Mouse (Mus musculus) urinary bladder, postnatal 36 days (tissue): ENCODE data around the gene C530008M17Rik.

ENCODE experiments used
- DNase-seq, 2 experiments: peaks; one replicate each; pipeline ENCODE4 v3.0.0; 2022; ENCODE audit warnings: low spot score in 2 of 2, mixed read lengths in 1 of 2

The C530008M17Rik gene

DNA sequence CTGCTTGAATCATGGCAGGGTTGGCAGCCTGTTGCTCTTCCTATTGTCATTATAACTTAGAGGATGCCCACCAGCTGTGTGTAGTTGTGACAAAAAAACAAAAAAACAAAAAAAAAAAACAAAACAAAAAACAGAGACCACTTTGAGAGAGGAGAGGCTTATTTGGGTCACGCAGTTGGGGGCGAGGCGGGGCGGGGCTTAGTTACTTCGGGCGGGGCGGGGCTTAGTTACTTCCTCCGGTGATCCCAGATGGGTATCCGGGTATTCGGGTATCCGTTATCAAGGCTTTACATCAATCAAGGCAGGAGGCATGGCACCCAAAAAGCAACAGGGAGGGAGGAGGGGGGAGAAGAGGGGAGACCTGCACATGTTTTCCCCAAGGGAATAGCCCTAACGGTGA is 46.3 kb downstream of the C530008M17Rik start:
- DNase-seq: no peak

DNA sequence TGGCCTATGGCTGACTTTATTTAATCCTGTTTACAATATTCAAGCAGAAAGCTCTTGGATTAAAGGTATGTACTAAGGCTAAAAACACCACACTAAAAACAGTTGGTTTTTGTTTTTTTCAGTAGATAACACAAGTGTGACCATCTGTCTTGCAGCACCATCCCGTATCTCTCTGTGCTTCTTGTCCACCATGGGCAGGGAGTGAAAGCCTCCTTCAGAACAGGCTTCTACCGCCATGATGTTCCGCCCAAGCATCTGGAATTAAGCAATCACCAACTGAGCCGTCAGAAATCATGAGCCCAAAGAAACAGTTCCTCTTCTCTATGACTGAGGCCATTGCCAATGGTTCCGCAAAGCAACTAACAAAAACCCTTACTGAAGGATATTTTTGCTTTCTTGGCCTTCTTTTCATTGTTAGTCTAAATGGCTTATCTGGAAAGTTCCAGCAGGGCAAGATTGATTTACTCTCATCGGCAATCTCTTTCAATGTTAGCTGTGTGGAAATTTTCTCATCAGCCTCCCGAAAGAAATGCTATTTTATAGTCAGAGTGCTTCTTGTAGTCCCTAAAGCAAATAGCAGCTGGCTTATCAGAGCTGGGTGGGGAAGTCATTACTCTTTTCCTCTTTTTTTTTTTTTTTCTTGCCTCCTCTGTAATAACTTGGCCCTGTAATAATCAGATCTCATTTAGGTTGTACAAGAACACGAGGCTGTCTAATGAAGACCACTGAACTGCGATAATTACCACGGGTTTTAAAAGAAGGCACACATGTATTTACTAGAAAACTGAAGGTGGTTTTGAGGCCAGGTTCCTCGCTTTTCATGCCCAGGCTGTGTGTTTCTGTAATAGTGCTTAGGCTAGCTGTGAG is 49.2 kb downstream of the C530008M17Rik start:
- DNase-seq: no peak

DNA sequence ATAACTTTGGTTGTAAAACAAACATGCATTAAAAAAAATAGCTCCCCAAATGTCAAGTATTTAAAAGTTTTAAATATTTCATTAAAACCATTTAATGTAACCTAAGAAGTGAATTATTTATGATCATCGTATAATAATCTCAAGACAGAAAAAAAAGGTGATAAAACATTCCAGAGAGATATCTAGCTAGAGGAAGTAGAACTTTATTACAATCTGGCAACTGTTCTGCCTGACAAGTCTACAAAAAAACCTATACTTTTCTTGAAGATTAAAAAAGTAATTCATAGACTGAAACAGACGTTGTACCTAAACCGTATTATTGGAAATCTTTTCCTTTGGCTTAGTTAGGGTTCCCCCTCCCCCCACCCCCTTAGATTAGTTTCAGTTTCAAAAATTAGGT is 50.8 kb downstream of the C530008M17Rik start:
- DNase-seq: no peak

DNA sequence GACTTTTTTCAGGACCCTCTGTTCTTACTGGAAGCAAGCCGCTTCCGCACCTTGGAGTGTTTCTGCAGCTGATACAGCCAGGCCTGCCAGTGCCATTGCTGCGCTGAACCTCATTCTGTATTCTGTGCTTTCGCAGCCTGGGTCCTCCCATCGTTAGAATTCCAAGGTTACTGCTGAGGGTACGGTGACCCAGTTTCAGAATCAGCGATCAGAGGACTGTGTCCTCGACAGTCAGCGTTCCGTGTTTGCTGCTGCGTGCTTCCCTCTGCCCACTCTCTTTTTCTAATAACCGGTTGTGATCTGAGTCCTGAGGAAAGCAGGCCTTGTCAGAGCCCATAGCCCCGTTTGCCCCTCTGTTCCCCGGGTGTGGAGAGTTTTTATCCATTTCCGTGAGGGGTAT is 51.7 kb downstream of the C530008M17Rik start:
- DNase-seq: no peak

DNA sequence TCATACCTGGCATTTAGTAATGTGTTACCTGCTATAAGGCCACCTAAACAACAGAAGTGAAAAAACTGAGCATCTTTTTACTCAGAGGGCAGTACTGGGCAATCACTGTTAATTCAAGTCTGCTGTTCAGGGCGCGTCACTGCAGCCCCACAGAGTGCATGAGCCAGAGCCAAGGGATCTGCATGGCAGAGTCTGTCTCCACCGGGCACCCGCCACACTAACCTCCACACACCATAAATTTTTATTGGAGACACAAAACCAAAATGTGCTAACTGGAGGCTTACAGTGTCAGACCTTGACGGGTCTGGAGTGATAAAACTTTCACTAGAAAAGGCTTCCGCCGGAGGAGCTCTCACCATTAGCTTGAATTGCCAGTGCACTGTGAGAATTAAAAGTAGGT is 57.4 kb downstream of the C530008M17Rik start:
- DNase-seq: no peak

DNA sequence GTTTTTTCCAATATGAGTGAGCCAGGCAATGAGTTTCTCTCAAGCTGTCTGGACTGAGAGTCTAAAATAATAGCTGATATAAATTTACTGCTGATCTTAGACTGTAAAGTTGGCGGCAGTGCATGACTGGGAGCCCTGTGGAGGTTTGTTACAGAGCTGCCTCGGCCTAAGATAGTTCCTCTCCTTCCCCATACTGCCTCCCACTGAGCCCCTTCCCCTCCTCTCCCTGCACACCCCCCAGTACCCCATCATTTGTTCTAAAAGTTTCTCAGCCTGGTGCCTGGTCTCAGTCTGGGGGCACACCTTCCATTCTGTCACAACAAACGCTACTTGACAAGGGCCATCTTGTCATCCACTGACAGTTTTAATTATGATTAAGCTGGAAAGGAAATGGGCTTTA is 63.6 kb downstream of the C530008M17Rik start:
- no peak for DNase-seq

DNA sequence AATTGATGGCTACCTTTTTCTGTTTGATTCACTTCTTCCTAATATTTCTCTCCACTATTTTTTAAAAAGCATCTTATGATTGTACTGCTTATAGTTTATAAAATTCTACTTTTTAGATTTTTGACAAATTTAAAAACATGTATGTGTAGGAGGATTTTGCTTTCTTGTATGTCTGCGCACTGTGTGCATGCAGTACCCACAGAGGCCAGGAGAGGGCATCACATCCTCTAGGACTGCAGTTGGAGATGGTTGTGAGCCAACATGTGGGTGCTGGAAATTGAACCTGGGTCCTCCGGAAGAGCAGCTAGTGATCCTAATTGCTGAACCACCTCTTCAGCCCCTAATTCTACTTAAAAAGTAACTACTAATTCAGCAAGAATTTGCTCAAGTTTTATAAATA is 68.6 kb downstream of the C530008M17Rik start:
- no peak for DNase-seq

DNA sequence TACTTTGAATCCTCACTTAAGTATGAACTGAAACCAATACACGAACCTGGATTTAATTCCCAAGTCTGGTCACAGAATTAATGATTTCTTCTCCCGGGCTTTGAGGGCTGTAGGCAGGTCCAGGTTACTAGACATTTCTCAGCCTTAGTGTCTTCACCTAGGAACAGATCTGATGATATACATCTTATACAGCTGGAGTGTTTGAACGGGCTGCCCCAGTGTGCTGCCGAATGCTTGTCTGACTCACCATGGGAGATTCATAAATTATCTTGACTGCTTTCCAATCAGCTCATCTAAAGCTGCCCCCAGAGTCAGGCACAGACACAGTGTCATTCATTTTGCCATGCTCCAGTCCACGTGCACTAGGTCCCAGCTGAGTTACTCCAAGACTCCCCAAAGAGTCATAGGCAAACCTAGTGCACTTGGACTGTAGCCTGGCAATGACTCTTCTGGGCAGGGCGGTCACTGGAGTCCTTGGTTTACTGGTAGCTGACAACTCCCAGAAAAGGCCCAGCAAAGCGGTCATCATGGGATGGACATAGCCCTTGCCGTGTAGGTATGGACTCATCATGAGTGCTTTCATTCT is 70.3 kb downstream of the C530008M17Rik start:
- DNase-seq: no peak

DNA sequence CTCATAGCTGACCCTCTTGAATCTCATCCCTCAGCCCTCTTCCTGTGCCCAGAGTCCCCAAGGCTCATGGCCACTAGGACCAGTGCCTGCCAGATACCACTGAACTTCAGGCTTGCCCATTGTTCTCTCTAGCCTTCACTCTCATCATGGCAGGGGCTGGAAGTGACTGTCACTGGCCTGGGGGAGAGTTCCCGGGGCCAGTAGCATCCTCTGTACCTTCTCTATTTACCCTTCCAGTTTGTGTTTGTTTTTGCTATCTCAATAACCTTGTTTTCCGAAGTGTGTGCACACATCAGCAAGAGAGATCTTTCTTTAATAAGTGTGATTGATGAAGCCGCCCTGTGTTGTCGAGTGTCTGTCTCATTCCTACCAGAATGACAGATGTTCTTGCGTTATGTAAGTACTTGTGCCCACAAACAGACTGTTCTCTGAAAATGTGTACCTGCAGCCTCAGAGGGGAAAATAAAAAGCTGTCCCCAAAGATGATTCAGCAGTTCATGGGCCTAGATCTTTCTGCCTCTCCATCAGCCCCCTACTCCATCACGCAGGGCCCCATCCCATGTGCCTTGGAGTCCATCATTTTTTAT is 76.8 kb downstream of the C530008M17Rik start:
- no peak for DNase-seq

DNA sequence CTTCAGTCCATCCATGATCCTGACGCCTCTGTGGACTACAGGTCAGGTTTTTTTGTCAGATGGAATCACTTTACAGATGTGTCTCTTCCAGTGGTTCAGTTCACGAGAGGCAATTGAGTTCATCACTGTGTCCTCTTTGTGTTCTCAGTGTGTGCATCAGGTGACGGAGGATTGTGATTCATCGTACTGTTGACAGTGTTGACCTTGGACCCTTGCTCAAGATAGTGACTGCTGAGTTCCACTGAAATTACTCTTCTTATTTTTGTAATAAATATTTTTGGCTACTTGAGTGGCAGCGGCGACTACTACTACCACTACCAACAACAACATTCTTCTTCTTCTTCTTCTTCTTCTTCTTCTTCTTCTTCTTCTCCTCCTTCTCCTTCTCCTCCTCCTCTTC is 85.2 kb downstream of the C530008M17Rik start:
- DNase-seq: no peak

DNA sequence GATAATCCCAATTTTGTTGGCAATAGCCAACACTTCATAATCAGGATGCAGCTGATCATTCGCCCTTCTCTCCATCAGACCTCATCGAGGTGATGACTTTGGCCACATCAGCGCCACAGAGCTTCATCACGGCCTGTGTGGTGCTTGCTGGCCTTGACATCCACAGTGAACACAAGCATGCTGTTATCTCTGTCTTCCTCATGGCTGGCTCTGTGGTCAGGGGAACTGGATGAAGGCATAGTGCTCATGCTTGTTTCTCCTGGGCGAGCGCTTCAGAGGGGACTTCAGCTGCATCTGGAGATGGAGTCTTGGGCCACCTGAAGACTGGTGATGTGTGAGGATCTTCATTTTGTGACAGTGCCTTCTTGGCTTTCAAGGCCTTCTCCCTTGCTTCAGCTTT is 85.8 kb downstream of the C530008M17Rik start:
- DNase-seq: no peak

DNA sequence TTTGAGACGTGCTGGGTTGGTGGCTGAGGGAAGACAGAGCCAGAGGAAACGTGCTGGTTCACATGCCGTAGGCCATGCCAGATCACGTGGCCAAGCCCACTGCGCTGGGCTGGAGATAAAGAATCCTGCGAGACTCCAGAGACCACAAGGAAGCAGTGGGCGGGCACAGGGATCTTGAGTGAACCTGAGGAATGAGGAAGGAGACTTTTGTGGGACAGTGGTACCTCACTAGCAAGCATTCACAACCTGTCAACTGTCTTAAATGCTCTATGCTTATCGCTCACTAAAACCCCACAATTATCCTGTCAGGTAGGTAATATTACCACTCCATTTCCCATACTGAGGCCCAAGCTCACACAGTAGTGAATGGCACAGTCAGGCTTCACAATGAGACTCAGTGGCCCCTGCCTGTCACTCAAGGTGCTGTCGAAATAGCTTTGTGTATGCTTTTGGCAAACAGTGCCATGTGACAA is 88.5 kb downstream of the C530008M17Rik start:
- no peak for DNase-seq

DNA sequence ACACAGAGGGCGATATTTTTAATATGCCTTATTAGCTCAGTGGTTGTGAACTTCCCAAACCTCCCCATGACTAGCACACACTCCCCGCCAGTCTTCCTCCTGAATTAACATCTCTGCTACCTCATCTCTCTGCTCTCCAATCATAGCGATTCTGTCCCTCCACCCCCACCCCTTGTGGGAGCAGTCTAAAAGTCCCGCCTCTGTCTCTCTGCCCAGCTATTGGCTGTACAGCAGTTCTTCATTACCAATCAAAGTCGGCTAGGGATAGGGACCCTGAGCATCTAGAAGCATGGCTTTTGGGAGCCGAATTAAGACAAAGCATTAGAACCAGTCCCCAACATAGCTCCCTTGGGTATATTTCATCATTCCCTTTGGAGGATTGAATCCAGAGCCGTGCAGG is 91.5 kb downstream of the C530008M17Rik start:
- no peak for DNase-seq

DNA sequence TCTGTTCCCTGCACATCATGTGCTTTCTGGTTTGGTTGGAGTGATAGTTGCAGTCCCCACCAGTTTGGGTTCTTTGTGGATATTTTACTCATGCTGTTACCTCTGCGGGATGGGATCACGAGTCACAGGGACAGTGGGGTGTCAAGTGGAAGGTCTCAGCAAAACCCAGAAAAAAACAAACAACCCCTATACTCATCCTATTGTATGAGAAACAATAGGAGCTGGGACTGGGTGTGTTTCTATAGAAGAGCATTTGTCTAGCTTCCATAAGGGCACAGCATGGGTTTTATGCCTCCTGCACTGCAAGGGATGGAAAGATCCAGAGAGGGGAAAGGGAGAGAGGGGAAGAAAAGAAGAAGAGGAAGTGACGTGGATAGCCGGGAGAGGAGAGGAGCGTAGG is 96.0 kb downstream of the C530008M17Rik start:
- no peak for DNase-seq

DNA sequence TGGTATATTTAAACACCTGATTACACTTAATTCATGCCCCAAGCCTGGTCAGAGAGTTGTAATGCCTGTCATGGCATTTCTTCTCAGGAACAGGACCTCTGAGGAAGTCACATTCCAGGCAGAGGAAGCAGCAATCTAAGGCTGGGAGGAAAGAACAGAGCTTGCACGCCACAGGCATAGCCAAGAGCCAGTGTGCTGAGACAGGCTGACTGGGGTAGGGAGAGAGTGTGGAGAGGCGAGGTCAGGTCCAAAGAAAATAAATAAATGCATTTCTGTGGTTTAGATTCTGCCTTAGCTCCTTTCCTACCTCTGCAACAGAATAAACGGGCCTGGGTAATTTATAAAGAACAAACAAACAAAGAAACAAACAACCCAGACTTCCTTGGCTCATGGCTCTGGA is 104.0 kb downstream of the C530008M17Rik start:
- DNase-seq: no peak

DNA sequence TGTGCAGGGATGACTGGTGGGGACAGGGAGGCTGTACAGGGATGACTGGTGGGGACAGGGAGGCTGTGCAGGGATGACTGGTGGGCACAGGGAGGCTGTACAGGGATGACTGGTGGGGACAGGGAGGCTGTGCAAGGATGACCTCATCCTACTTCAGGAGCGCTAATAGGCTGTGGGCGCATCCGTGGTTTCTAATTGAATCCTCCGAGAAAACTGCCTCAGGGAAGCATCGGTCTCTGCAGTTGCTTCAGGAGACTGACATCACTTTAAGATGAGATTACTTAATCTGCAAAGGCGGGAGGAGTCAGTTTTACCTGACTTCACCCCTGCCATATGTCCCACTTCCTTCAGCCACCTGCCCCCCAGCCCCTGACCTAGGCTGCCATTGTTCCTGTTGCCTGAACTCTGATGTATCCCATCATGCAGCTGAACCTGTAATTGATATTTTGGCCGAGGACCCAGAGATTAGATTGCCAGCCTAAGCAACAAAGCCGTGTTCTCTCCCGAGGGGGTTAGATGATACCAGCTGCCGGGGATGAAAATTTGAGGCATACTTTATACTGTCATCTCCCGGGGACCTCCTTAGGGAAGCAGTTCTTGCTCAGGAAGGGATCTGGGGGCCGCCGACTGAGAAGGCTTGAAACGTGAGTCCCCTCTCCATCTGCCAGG is 105.9 kb downstream of the C530008M17Rik start:
- DNase-seq: no peak

DNA sequence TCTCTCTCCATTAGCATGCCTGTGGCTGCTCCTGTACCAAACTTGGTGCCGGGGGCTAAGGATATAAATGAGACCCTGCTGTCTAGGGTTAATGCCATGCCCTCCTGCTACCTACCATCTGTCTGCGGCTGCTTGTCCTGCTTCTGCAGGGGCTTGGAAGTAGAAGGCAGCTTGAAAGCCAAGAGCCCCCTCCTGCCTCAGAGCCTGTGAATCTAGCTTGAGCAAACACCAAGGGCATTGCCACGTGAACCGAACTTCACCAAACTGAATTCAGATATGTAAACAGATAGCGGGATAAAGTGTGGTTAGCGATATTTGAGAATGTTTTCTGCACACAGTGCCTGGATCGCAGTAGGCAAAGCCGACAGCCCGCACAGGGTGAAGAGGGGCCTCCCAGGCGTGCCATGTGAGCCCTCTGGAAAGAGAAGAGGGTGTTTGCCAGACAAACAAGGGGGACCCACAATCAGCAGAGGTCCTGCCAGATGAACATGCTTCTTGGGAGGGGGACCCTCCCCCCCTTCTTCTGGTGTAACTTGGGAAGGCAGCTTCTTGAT is 106.9 kb downstream of the C530008M17Rik start:
- no peak for DNase-seq

DNA sequence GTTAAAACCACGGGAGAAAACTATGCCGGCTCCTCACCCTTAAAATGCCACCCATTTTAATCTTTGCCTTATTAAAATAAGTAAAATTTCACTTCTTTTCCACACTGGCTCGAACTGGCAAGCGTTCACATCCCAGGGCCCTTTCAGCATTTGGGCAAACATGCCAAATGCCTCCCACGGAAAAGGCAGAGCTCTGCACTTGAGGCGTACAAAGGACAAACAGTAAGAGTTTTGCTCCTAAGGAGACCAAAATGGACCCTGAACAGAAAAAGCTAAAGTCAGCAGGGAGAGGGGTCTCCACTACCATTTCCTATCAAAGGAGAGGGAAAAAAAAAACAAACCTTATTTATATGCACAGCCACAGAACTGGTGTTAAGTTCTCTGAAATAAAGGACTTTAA is 107.4 kb downstream of the C530008M17Rik start:
- no peak for DNase-seq

DNA sequence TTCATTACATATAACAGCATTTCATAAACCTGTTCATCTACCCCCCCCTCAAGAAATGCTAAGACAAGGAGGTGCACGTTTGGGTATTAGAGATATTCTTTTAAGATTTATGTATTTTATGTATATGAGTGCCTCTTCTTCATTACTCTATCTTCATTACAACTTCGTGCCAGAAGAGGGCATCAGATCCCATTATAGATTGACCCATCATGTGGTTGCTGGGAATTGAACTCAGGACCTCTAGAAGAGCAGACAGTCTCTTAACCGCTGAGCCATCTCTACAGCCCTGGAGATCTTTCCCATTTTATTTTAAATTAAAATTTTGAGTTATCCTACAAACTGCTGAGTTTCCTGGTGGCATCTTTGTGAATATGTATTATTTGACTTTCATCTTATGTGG is 112.7 kb downstream of the C530008M17Rik start:
- no peak for DNase-seq

DNA sequence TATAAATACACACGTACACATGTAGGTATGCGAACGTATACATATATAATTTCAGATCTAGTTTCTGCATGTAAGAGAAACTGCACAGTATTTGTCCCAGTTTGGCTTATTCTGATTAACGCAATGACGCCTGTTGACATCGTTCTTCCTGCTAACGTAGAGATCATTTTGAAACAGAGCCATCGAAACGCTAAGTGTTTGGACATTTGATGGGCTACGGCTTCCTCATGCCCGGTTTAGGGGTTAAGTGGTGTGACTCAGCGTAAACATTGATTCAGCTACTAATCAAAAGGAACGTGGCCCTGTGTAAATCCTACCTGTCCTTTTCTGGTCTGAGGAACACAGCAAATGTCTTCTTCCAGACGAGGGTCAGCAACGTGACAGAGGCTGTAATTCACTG is 113.3 kb downstream of the C530008M17Rik start:
- no peak for DNase-seq

DNA sequence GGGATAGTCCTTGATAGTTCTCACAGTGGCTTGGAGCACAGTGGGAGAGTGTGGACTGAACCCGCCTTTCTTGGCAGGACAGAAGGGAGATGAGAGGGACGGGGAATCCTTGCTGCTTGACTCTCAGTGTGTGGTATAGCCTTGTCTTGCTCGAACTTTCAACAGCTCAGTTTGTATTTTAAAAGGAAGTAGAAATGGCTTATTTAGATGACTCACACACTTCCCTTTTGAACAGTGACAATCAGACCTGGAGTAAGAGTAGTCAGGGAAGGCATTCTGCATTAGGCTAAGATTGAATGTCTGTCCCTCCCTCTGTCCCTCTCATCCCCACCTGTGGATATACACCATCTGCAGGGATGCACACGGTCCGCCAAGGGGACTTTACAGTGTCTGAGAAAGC is 115.1 kb downstream of the C530008M17Rik start:
- no peak for DNase-seq

DNA sequence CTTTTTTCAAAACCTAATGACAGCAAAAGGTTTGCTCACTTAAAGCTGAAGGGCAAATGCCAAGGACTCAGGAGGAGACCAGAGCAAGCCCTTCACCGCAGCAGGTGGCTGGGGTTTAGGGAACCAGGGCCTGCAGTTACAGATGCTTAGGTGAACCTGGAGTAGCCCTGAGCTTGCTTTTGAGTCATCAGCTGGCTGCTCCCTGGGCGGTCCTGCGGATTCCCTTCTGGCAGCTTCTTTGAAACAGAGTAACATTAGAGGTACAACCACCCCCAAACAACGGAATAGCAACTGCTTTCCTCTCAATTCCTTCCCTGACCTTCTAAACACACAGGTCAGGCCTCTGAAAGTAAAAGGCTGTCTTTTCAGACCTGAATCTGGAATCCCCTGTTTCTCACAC is 116.5 kb downstream of the C530008M17Rik start:
- DNase-seq: no peak
